Mouse (Mus musculus) cortical plate, adult 2 months (tissue): Measurements from ENCODE around the gene Plagl1. TPM values are rescaled to one million over a fixed set of nuclear protein-coding genes. Genes with fewer than 3 reads are reported as not detected.

Experiments used
- H3K27ac ChIP-seq: fragments of 200-500 bp; 2 replicates; pipeline ENCODE4 v1.5.1; 2012; ENCODE audit warnings: low read length, control low read depth, inconsistent platforms; ENCODE audit not compliant: insufficient read depth
- H3K4me1 ChIP-seq: fragments of 200-500 bp; 2 replicates; pipeline ENCODE4 v1.6.1; 2011; ENCODE audit warnings: low read length; ENCODE audit not compliant: control insufficient read depth, insufficient read depth
- H3K4me3 ChIP-seq: fragments of 200-500 bp; 2 replicates; pipeline ENCODE4 v1.5.1; 2011; ENCODE audit warnings: mild to moderate bottlenecking, low read length, control low read depth; ENCODE audit not compliant: insufficient read depth
- CTCF ChIP-seq: fragments of 200-500 bp; IDR thresholded peaks from 2 replicates; pipeline ENCODE4 v1.5.1; 2011; ENCODE audit warnings: mild to moderate bottlenecking, control low read depth, low read length; ENCODE audit not compliant: insufficient read depth; ENCODE audit errors: extremely low read depth
- POLR2A ChIP-seq: fragments of 200-500 bp; IDR thresholded peaks from 2 replicates; pipeline ENCODE4 v1.6.1; 2011; ENCODE audit warnings: mild to moderate bottlenecking, low read length, control low read depth; ENCODE audit not compliant: insufficient read depth; ENCODE audit errors: extremely low read depth
- polyA plus RNA-seq: library from polyadenylated mRNA; depleted of rRNA; stranded (reverse); fragments of >200 nt; gene quantifications from 2 replicates; pipeline ENCODE4 v1.2.3, GENCODE M21; 2012

Plagl1 gene
- polyA plus RNA-seq, 1 experiment = 18.4 TPM

DNA sequence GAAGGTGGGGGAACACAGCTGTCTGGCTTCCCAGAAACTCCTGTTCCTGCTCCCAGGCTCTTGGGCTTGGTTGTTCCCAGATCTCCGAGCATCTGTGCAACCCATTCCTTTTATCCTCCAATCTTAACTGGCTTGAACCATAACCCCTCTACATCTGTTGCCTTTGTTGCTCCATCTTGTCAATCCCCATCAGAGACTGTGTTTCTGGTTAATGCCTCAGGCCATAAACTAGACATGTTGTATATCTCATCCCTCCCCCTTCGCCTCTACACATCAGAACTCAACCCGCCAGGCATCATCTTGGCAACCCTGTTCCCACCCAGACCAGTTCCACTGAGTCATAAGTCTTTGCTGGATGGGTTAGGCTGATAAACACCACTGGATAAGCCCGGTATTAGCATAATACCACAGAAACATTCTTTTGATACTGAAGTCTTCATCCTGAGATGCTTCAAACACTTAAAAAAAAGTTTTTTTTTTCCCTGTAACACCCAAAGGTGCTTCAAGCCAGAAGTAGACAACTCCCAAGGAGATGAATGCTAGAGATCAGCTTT is 92.6 kb downstream of the Plagl1 start:
- Histone ChIP-seq H3K27ac (no peak overlapping the region), H3K4me1 (no peaks in the 10 kb centered on the region), H3K4me3 (no peak overlapping the region)
- TF ChIP-seq CTCF (no peak), POLR2A (no peak)

DNA sequence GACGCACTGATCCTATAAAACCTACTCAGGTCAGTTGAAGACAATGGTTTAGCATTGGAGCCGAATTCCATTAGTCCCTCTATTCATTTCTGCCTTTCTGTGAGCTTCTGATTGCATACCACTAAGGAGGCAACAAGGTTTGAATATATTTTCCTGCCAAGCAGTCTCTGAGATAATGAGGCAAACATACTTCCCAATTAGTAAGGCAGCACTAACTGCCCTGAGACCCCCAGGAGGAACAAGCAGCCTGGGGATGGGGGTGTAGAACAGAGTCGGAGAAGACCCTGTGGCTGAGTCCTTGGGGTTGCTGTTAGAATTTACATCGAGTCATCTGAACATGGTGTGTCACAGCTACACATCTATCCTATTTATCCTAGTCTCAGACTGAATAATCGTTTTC is 95.1 kb downstream of the Plagl1 start:
- H3K4me3 ChIP-seq = no peak overlapping the region
- TF ChIP-seq CTCF = no peak
- TF ChIP-seq POLR2A = no peak
- H3K27ac ChIP-seq = no peak overlapping the region
- H3K4me1 ChIP-seq = no peaks in the 10 kb centered on the region

DNA sequence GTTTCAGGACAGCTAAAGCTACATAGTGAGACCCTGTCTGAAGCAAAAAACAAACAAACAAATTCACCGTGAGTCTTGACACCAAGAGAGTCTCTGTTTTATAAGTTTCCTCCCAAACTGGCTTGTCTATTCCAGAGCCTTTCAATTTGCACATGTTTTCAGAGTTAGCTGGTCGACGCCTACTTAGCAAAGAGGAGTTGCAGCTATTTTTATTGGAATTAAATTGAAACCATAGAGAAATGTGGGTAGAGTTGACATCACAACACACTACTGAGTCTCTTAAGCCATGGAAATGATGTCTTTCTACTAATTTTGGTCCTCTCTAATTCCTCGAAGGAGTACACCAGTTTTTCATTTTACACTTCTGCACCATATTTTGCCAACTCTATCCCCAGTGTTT is 100.6 kb downstream of the Plagl1 start:
- no peaks in the 10 kb centered on the region for H3K4me1 ChIP-seq
- TF ChIP-seq CTCF = no peak
- no peak for TF ChIP-seq POLR2A
- no peak overlapping the region for H3K4me3 ChIP-seq
- H3K27ac ChIP-seq = no peak overlapping the region

DNA sequence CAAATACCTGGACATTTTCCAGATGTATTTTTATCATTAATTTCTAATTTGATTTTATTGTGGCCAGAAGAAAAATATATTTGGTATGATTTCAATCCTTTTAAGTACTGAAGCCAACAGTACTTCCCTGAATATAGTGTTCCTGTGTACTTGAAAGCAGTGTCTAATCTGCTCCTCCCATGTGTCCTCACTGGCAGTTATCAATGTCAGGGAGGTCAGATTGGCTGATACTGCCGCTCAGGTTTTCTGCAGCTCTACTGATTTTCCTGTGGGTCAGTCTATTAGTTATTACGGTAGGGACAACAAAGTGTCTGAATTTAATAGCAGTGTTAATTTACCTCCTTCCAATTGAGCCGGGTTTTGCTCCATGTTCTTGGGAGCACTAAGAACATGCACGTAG is 101.7 kb downstream of the Plagl1 start:
- no peak overlapping the region for H3K4me3 ChIP-seq
- TF ChIP-seq CTCF = no peak
- no peak for TF ChIP-seq POLR2A
- H3K4me1 ChIP-seq = no peaks in the 10 kb centered on the region
- no peak overlapping the region for H3K27ac ChIP-seq

DNA sequence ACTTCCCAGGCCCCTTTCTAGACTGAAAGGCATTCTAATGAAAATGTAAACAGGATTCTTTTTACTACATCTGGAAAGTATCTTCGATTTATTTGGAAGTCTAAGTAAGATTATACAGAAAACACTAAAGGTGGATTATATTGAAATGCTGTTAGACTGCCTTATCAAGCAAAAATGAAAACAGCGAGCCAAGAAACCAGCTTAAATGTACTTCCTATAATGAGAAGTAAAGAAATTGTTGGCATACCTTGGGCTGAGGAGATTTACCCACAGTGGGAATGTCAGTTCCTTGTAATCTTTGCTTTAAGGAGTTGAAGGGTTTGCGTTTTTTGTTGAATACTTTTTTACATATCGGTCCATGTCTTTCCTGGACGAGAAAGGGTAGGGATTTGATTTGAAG is 108.2 kb downstream of the Plagl1 start:
- Histone ChIP-seq H3K4me1 (no peaks in the 10 kb centered on the region), H3K27ac (no peak overlapping the region), H3K4me3 (no peak overlapping the region)
- TF ChIP-seq CTCF (no peak), POLR2A (no peak)

DNA sequence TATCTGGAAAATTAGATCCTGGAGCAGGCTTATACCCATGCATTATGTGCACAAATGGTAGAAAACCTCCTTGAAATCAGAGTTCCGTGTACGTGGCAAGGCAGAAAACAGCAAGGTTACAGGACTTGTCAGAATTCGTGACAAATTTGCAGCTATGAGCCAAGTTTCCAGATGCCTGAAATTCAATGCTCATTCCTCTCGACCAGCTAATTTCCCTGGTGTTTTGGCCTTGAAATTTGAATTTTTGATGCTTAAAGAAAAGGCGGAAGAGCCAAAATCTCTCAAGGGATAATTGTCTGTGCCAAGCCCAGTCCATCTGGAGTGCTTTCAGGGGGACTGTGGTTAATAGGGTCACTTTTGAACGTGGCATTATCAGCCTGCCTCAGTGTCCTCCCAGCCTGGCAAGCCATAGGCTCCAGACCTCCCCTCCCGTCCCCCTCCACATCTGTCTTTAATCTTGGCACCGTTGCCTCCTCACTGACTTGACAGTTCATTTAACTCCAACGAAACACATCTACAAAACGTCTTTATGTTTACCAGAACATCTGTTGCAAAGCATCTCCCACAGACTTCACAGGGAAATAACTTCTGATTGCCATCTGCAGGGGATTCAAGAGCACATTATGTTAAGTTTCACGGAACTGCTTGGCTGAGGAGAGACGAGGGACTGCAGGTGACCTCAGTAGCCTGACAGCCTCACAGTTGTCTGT is 110.6 kb downstream of the Plagl1 start:
- no peak for TF ChIP-seq POLR2A
- TF ChIP-seq CTCF = no peak
- H3K4me3 ChIP-seq = no peak overlapping the region
- no peak overlapping the region for H3K27ac ChIP-seq
- H3K4me1 ChIP-seq = no peaks in the 10 kb centered on the region

DNA sequence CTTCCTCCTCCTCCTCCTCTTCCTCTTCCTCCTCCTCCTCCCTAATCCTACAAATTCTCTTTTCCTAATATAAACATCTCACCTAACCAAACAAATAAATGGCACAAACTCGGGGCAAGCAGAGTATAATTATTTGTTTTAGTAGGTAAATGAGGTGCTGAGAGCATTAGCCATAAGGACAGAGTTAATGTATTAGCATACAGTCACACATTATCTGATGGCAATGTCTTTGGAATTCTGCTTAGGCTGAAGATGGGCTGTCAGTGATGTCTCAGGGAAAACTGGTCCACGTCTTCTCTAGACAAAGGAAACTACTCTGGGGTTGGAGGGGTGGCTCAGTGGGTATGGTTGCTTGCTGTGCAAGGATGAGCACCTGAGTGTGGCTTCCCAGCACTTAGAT is 111.2 kb downstream of the Plagl1 start:
- Histone ChIP-seq H3K4me3 (no peak overlapping the region), H3K27ac (no peak overlapping the region), H3K4me1 (no peaks in the 10 kb centered on the region)
- TF ChIP-seq POLR2A (no peak), CTCF (no peak)

DNA sequence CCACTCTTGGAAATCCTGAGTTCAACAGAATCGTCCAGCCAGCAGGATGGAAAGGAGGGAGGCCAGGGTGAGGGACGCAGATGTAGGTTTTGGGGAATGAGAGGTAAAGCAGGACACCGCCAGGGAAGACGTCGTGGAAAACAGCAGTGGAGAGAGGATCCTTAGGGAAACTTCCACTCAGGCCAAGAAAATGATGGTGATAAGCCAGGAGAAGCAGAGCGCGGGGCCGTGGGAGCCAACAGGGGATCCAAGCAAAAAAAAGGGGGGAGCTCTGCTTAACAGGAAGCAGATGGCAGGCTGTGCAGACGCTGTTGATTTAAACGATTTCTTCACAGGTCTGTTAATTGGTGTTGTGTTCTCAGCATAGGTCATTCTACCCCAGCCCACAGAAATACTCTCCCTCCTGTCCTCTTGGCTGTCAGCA is 112.5 kb downstream of the Plagl1 start:
- Histone ChIP-seq H3K27ac (no peak overlapping the region), H3K4me3 (no peak overlapping the region), H3K4me1 (no peaks in the 10 kb centered on the region)
- no peak for TF ChIP-seq CTCF
- no peak for TF ChIP-seq POLR2A

DNA sequence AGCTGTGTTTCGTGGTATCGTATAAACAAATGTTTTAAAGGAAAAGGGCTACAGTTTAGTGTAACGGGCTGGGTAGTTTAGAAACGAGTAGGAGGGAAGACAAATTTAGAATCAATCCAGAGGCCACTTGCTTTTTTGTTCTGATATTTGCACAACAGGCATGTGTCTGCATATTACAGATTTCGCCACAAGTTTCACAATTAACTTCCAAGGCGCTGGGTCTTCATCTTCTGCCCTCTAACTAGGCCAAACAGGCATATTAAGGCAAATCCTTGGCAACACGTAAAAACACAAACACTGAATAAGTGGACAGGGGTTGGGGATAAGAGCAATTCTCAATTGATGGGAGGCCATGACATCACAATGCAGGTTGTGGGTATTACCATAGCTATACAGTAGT is 115.6 kb downstream of the Plagl1 start:
- H3K27ac ChIP-seq = no peak overlapping the region
- TF ChIP-seq POLR2A (no peak), CTCF (no peak)
- no peaks in the 10 kb centered on the region for H3K4me1 ChIP-seq
- H3K4me3 ChIP-seq = no peak overlapping the region

DNA sequence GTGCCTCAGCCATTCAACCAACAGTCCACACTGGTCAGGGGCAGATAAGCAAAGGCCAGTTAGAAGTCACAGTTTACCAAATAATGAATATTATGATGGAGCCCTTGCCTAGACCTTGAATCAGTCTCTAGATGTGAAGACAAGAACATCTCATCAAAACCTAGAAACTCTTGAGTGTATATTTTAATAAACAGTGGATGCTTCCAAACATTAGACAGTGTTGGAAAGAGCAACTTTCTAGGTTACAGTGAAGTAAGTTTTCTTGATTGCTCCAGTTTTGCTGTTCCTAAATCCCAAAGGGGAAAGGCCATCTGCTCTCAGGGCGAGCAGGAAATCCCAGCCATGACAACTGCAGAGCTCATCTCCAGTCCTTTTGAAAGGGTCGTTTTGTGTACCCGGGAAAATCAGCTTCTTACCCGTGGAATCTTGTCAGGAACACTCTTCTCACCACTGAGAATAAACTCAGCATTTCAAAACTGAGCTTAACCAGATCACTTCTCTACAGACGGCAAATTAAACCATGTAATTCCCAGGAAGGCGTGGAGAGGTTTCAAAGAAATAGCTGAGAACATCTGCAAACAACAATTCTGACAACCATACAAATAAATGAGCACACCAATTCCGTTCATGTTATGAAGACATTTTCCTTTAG is 117.8 kb downstream of the Plagl1 start, which contains the start of gene Zc2hc1b:
TSS of gene Zc2hc1b (minus strand) at position 51 of the 652 bp plus-strand sequence.
- TF ChIP-seq CTCF (no peak), POLR2A (no peak)
- Histone ChIP-seq H3K27ac (no peak within 1 kb of the TSS), H3K4me1 (no peaks in the 10 kb centered on the region), H3K4me3 (no peak within 1 kb of the TSS)
